Mouse (Mus musculus) forebrain, embryonic 14.5 days (tissue): ENCODE results near the gene Fam207a. TPM values are rescaled to one million over a fixed set of nuclear protein-coding genes. Genes with fewer than 3 reads are reported as not detected.

Experiments
- ATAC-seq: fragments of 200-750 bp; cut with Nextera tagmentation; 2 replicates; pipeline ENCODE4 v1.8.0; 2017; ENCODE audit warnings: mild to moderate bottlenecking, moderate library complexity
- DNase-seq: peaks from one replicate; pipeline ENCODE4 v3.0.0-alpha.2; 2015; ENCODE audit warnings: low spot score
- H3K27ac ChIP-seq: fragments of 300-500 bp; sonication (generic); 2 replicates; pipeline ENCODE4 v1.5.1; 2014; ENCODE audit warnings: low read depth, mild to moderate bottlenecking, control low read depth, low read length, moderate library complexity
- H3K27me3 ChIP-seq: fragments of 300-500 bp; sonication (generic); replicated peaks from 2 replicates; pipeline ENCODE4 v1.6.1; 2014; ENCODE audit warnings: low read length, control low read depth, mixed read lengths; ENCODE audit not compliant: control insufficient read depth, insufficient read depth
- H3K36me3 ChIP-seq: fragments of 300-500 bp; sonication (generic); 2 replicates; pipeline ENCODE4 v1.6.1; 2014; ENCODE audit warnings: low read length, control low read depth; ENCODE audit not compliant: control insufficient read depth, insufficient read depth
- H3K4me1 ChIP-seq: fragments of 300-500 bp; sonication (generic); 2 replicates; pipeline ENCODE4 v1.6.1; 2014; ENCODE audit warnings: antibody characterized with exemption, low read length, control low read depth; ENCODE audit not compliant: control insufficient read depth, insufficient read depth
- H3K4me2 ChIP-seq: fragments of 300-500 bp; sonication (generic); 2 replicates; pipeline ENCODE4 v1.6.1; 2014; ENCODE audit warnings: mild to moderate bottlenecking, control low read depth, low read length
- H3K4me3 ChIP-seq: fragments of 300-500 bp; sonication (generic); 2 replicates; pipeline ENCODE4 v1.5.1; 2014; ENCODE audit warnings: low read depth, low read length, control low read depth
- H3K9ac ChIP-seq: fragments of 300-500 bp; sonication (generic); 2 replicates; pipeline ENCODE4 v1.6.1; 2014; ENCODE audit warnings: mild to moderate bottlenecking, low read length, control low read depth, moderate library complexity
- H3K9me3 ChIP-seq: fragments of 300-500 bp; sonication (generic); replicated peaks from 2 replicates; pipeline ENCODE4 v1.6.1; 2016; ENCODE audit warnings: low read length, control low read depth, mixed read lengths; ENCODE audit not compliant: control insufficient read depth
- WGBS: fragments of 180-500 bp; shearing (Covaris S2); extraction: QIAGEN DNeasy Blood & Tissue Kit; methylation state at CpG from one replicate; pipeline ENCODE4 v1.1.7; 2014; 5-methylcytosine and 5-hydroxymethylcytosine counted together
- polyA plus RNA-seq: library from polyadenylated mRNA; unstranded; fragments of >200 nt; fragmentation: Nextera tagmentation; extraction: Ambion mirVana; gene quantifications from 2 replicates; pipeline ENCODE4 v1.2.1, GENCODE M21; 2014

Fam207a gene
- polyA plus RNA-seq, 1 experiment from 2014 or later: 33.8 TPM

GRCm38 (mm10) chr10:77522746-77523145, 7.2 kb upstream of the Fam207a start:
- H3K9ac ChIP-seq: peak overlapping the region; percentile 59; the same call in 1 of the 2 replicates
- no peak overlapping the region for H3K27ac ChIP-seq
- H3K4me3 ChIP-seq: peak overlapping the region; percentile 24
- no peak for ATAC-seq
- peak overlapping the region; percentile 56 for H3K4me2 ChIP-seq
- H3K9me3 ChIP-seq: no peaks in the 10 kb centered on the region
- 51% methylated on average over 12 of the region's 12 CpGs for WGBS
- no peaks in the 10 kb centered on the region for H3K36me3 ChIP-seq
- no peaks in the 10 kb centered on the region for H3K4me1 ChIP-seq
- H3K27me3 ChIP-seq: no peaks in the 10 kb centered on the region
- peak; percentile 7 for DNase-seq

DNA sequence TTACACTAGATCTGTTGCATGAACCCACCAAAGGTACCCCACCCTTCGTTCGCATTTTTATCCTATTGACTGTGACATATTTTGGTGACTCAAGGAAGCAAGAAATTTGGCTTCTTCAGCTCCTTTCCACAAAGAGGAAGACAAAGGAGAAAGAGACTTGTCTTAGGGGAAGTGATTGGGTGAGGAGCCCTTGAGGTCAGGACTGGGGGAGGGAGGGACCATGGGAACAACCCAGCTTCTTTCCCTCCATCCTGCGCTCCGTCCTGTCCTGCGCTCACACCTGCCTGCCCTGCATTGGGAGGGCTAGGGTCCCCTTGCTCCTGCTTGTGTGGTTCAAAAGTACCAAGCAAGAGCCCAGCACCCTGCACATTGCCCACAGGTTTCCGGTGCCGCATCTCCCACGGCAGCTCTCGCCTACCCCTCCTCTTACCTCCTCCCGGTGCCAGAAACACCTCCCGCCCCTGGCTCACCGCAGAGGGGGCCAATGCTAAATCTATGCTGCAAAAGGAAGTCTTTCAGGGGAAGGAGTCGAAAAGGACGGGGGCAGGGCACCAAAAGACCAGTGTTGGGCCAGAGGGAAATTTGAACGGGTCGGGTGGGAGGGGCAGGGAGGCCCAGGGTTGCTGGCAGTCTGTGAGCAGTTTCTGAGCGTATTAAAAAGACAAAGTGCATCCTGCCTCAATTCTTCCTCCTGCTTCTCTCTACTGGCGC, 6.6 kb upstream of the Fam207a start:
- peak; percentile 4 for DNase-seq
- WGBS: 16% methylated on average over 18 of the region's 18 CpGs
- Histone ChIP-seq H3K9me3 (no peaks in the 10 kb centered on the region), H3K4me3 (peak overlapping the region; percentile 24), H3K9ac (peak overlapping the region; percentile 59), H3K36me3 (no peaks in the 10 kb centered on the region), H3K27ac (no peak overlapping the region), H3K4me2 (peak overlapping the region; percentile 56), H3K27me3 (no peaks in the 10 kb centered on the region), H3K4me1 (no peaks in the 10 kb centered on the region)
- ATAC-seq: no peak

DNA sequence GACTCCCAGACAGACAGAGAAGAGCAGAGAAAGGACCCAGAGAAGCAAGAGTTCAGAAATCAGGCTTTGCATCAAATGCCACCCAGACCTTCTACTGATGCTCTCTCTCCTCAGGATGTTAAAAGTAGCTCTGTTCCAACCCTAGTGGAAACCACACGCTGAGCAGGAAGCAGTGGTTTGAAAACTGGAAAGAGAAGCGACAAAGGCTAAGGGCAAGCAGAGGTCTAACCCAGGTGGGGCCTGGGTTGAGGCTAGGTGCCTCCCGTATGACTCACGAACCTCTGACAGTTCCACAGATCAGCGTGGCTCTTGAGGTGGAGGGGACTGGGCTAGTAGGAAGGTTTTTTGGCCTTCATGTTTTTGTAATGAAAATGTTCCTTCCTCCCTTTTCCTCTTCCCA, 4.9 kb upstream of the Fam207a start:
- DNase-seq: no peak
- no peak overlapping the region for H3K9ac ChIP-seq
- WGBS: 92% methylated on average over 5 of the region's 5 CpGs

GRCm38 (mm10) chr10:77519191-77519590, 3.6 kb upstream of the Fam207a start:
- ATAC-seq (no peak), DNase-seq (no peak)
- no peak overlapping the region for H3K27ac ChIP-seq
- H3K4me1 ChIP-seq: peaks cover 11% of the 10 kb centered on the region
- H3K36me3 ChIP-seq: 0 out of 2 replicates have a peak, but pooled peaks cover under 1% of the 10 kb centered on the region
- H3K9ac ChIP-seq: no peak overlapping the region
- no peak overlapping the region for H3K4me2 ChIP-seq
- 83% methylated on average over 3 of the region's 3 CpGs for WGBS
- H3K4me3 ChIP-seq: no peak overlapping the region
- H3K27me3 ChIP-seq: no peaks in the 10 kb centered on the region
- H3K9me3 ChIP-seq: no peaks in the 10 kb centered on the region

More for the DNA sequence above, 4.9 kb upstream of the Fam207a start:
- Histone ChIP-seq H3K9me3 (no peaks in the 10 kb centered on the region), H3K36me3 (no peaks in the 10 kb centered on the region), H3K4me2 (no peak overlapping the region), H3K27me3 (no peaks in the 10 kb centered on the region), H3K27ac (no peak overlapping the region), H3K4me3 (no peak overlapping the region), H3K4me1 (peaks cover 5% of the 10 kb centered on the region; the same call in 1 of the 2 replicates)
- ATAC-seq: no peak

DNA sequence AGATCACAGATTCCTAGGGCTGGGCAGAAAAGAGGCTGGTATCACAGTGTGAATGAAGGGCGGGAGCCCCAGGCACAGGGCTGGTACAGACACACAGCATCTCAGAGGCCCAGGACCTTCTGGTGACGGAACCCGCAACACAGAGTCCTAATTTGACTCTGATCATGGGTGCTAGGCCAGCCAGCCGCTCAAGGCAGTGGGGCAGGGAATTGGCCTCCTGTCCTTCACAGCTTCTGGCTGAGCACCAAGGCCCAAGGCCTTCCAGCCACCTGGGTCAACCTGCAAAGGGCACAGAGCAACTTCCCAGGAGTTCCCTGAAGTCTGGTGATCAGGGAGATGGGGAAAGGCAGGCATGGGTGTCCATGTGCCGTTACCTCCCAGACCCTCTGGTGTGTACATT, 2.2 kb upstream of the Fam207a start:
- no peaks in the 10 kb centered on the region for H3K27me3 ChIP-seq
- H3K4me2 ChIP-seq: no peak overlapping the region
- H3K4me1 ChIP-seq: peaks cover 11% of the 10 kb centered on the region
- H3K9me3 ChIP-seq: no peaks in the 10 kb centered on the region
- H3K9ac ChIP-seq: no peak overlapping the region
- 96% methylated on average over 5 of the region's 5 CpGs for WGBS
- peaks cover 10% of the 10 kb centered on the region for H3K36me3 ChIP-seq
- H3K4me3 ChIP-seq: no peak overlapping the region
- DNase-seq (no peak), ATAC-seq (no peak)
- no peak overlapping the region for H3K27ac ChIP-seq

- ATAC-seq (peak; percentile 19; the same call in 1 of the 2 replicates), DNase-seq (peak; percentile 75)
- Histone ChIP-seq H3K4me1 (peaks cover 11% of the 10 kb centered on the region), H3K9ac (no peak overlapping the region), H3K36me3 (peaks cover 16% of the 10 kb centered on the region), H3K27ac (no peak overlapping the region), H3K27me3 (no peaks in the 10 kb centered on the region), H3K9me3 (no peaks in the 10 kb centered on the region), H3K4me2 (0 out of 2 replicates have a peak overlapping the region, but pooled peaks have one; percentile 71), H3K4me3 (no peak overlapping the region)
- 20% methylated on average over 20 of the region's 20 CpGs for WGBS
These were observed 1.6 kb upstream of the Fam207a start for GRCm38 (mm10) chr10:77517066-77517620.

GRCm38 (mm10) chr10:77516379-77516951, 880 bp upstream of the Fam207a start:
- DNase-seq: no peak
- Histone ChIP-seq H3K4me3 (peak overlapping the region; percentile 93), H3K4me2 (peak overlapping the region; percentile 71), H3K36me3 (peaks cover 23% of the 10 kb centered on the region), H3K27me3 (no peaks in the 10 kb centered on the region), H3K27ac (no peak overlapping the region; the same call in 1 of the 2 replicates), H3K4me1 (peaks cover 11% of the 10 kb centered on the region), H3K9ac (peak overlapping the region; percentile 59), H3K9me3 (no peaks in the 10 kb centered on the region)
- WGBS: 39% methylated on average over 14 of the region's 14 CpGs
- peak; percentile 16 for ATAC-seq

- no peak overlapping the region for H3K27ac ChIP-seq
- no peak overlapping the region for H3K4me3 ChIP-seq
- no peak overlapping the region for H3K4me2 ChIP-seq
- H3K36me3 ChIP-seq: peaks cover 74% of the 10 kb centered on the region
- H3K9ac ChIP-seq: no peak overlapping the region
- DNase-seq (no peak), ATAC-seq (no peak)
- 87% methylated on average over 15 of the region's 15 CpGs for WGBS
- H3K4me1 ChIP-seq: peaks cover 6% of the 10 kb centered on the region
- H3K27me3 ChIP-seq: no peaks in the 10 kb centered on the region
- no peaks in the 10 kb centered on the region for H3K9me3 ChIP-seq
These were observed 5.2 kb downstream of the Fam207a start for GRCm38 (mm10) chr10:77510225-77510982.
